Mouse (Mus musculus) hindbrain, embryonic 16.5 days (tissue): ENCODE results near the gene Dnaic1. TPM values are rescaled to one million over a fixed set of nuclear protein-coding genes. Genes with fewer than 3 reads are reported as not detected.

Experiments used
- ATAC-seq: fragments of 200-750 bp; cut with Nextera tagmentation; 2 replicates; pipeline ENCODE4 v1.8.0; 2017; ENCODE audit warnings: moderate TSS enrichment, moderate library complexity
- H3K27ac ChIP-seq: fragments of 300-500 bp; sonication (generic); 2 replicates; pipeline ENCODE4 v1.5.1; 2014; ENCODE audit warnings: low read depth, mild to moderate bottlenecking, control low read depth, low read length, moderate library complexity
- H3K27me3 ChIP-seq: fragments of 300-500 bp; sonication (generic); replicated peaks from 2 replicates; pipeline ENCODE4 v1.6.1; 2014; ENCODE audit warnings: low read length; ENCODE audit not compliant: control insufficient read depth, insufficient read depth
- H3K36me3 ChIP-seq: fragments of 300-500 bp; sonication (generic); 2 replicates; pipeline ENCODE4 v1.6.1; 2014; ENCODE audit warnings: mild to moderate bottlenecking, low read length, moderate library complexity, mixed read lengths; ENCODE audit not compliant: control insufficient read depth, insufficient read depth
- H3K4me1 ChIP-seq: fragments of 300-500 bp; sonication (generic); 2 replicates; pipeline ENCODE4 v1.6.1; 2014; ENCODE audit warnings: low read depth, low read length; ENCODE audit not compliant: control insufficient read depth, insufficient read depth
- H3K4me2 ChIP-seq: fragments of 300-500 bp; sonication (generic); 2 replicates; pipeline ENCODE4 v1.6.1; 2014; ENCODE audit warnings: mild to moderate bottlenecking, low read length, control low read depth, moderate library complexity
- H3K4me3 ChIP-seq: fragments of 300-500 bp; sonication (generic); 2 replicates; pipeline ENCODE4 v1.5.1; 2014; ENCODE audit warnings: mild to moderate bottlenecking, low read length, control low read depth, moderate library complexity
- H3K9ac ChIP-seq: fragments of 300-500 bp; sonication (generic); 2 replicates; pipeline ENCODE4 v1.6.1; 2014; ENCODE audit warnings: low read depth, mild to moderate bottlenecking, control low read depth, low read length, moderate library complexity
- H3K9me3 ChIP-seq: fragments of 300-500 bp; sonication (generic); 2 replicates; pipeline ENCODE4 v1.6.1; 2014; ENCODE audit warnings: mild to moderate bottlenecking, low read length, moderate library complexity; ENCODE audit not compliant: control insufficient read depth
- WGBS: fragments of 180-500 bp; shearing (Covaris S2); extraction: QIAGEN DNeasy Blood & Tissue Kit; methylation state at CpG from one replicate; pipeline ENCODE4 v1.1.7; 2014; 5-methylcytosine and 5-hydroxymethylcytosine counted together
- polyA plus RNA-seq: library from polyadenylated mRNA; unstranded; fragments of >200 nt; fragmentation: Nextera tagmentation; extraction: Ambion mirVana; gene quantifications from 2 replicates; pipeline ENCODE4 v1.2.1, GENCODE M21; 2015

Gene Dnaic1
- polyA plus RNA-seq, 1 experiment from 2014 or later, result 3.3 TPM

GRCm38 (mm10) chr4:41636366-41636765 is 66.8 kb downstream of the Dnaic1 start:
- Histone ChIP-seq H3K9ac (no peak overlapping the region), H3K27ac (peak overlapping the region; percentile 37), H3K4me2 (no peak overlapping the region), H3K27me3 (no peaks in the 10 kb centered on the region), H3K9me3 (no peaks in the 10 kb centered on the region), H3K4me1 (peaks cover 51% of the 10 kb centered on the region), H3K4me3 (no peak overlapping the region), H3K36me3 (0 out of 2 replicates have a peak, but pooled peaks cover 2% of the 10 kb centered on the region)
- 57% methylated on average over 7 of the region's 7 CpGs for WGBS
- ATAC-seq, result no peak

DNA sequence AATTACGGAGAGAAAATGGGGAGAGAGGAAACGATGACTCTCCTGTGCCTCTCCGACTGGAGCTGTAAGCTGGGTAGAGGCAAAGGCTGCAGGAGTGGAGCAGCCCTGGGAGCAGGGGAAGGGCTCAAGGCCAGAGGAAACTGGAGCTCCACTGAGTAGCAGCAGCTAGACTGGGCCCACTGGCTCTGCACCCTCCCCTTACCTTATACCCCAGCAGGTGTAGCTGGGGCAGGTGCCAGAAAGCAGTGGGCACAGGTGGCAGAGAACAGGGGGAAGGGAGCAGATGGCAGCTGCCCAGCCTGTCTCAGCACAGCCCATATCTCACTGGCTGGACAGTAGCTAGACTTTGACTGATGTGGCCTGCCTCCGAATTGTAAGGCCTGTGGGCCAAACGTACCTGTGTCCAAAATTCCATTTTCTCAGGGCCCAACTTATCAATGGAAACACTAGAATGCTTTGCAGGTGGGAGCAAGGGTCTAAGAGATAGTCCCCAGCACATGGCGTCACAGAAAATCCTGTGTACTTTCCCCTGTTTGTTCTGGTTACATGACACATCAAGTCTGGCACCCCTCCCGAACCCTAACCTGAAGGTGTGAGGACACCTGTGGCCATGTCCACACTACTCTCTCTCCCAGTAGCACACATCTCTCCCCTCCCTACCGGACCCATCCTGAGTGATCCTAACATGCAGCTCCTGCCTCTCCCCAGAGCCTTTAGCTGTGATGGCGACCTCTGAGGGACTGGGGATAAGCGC is 67.5 kb downstream of the Dnaic1 start:
- Histone ChIP-seq H3K4me2 (no peak overlapping the region), H3K36me3 (0 out of 2 replicates have a peak, but pooled peaks cover 2% of the 10 kb centered on the region), H3K27ac (peak overlapping the region; percentile 37), H3K9ac (peak overlapping the region; percentile 41; the same call in 1 of the 2 replicates), H3K4me1 (peaks cover 44% of the 10 kb centered on the region), H3K27me3 (no peaks in the 10 kb centered on the region), H3K9me3 (no peaks in the 10 kb centered on the region), H3K4me3 (no peak overlapping the region)
- 72% methylated on average over 10 of the region's 10 CpGs for WGBS
- ATAC-seq, result no peak

DNA sequence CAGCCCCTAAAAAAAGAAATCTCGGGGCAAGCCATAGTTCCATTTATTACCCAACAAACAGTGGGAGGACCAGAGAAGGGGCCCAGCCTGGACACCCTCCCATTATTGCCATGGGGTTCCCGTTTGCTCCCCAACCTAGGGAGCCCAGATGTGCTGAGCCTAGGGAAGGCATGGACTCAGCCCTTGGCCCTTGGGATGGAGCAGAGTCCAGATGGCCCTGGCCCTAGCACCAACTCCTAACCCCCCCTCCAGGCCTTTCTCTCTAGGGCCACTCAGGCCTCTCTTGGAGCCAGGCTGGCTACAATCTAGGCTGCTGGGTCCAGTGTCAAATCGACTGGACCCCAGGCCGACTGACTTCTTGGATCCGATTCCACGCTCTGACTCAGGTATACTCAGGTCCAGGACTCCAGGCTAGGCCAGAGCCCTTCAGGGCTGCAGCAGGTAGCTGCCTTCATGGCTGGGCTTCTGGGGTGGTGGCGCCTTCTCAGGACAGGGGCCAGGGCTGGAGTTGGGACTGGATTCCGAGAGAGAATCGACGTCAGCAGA is 68.7 kb downstream of the Dnaic1 start:
- peak overlapping the region; percentile 87 for H3K4me2 ChIP-seq
- peaks cover 40% of the 10 kb centered on the region for H3K4me1 ChIP-seq
- 0 out of 2 replicates have a peak, but pooled peaks cover 2% of the 10 kb centered on the region for H3K36me3 ChIP-seq
- H3K4me3 ChIP-seq, result peak overlapping the region; percentile 81
- 91% methylated on average over 10 of the region's 10 CpGs for WGBS
- H3K27me3 ChIP-seq, result no peaks in the 10 kb centered on the region
- no peak for ATAC-seq
- no peaks in the 10 kb centered on the region for H3K9me3 ChIP-seq
- peak overlapping the region; percentile 98 for H3K9ac ChIP-seq
- no peak overlapping the region for H3K27ac ChIP-seq

- ATAC-seq, result no peak
- H3K4me2 ChIP-seq, result peak overlapping the region; percentile 87
- no peaks in the 10 kb centered on the region for H3K9me3 ChIP-seq
- no peaks in the 10 kb centered on the region for H3K27me3 ChIP-seq
- H3K36me3 ChIP-seq, result 0 out of 2 replicates have a peak, but pooled peaks cover 2% of the 10 kb centered on the region
- peaks cover 40% of the 10 kb centered on the region for H3K4me1 ChIP-seq
- peak overlapping the region; percentile 81 for H3K4me3 ChIP-seq
- H3K9ac ChIP-seq, result peak overlapping the region; percentile 98
- 63% methylated on average over 6 of the region's 6 CpGs for WGBS
- H3K27ac ChIP-seq, result peak overlapping the region; percentile 93
Measured at GRCm38 (mm10) chr4:41638828-41639213, 69.2 kb downstream of the Dnaic1 start.

DNA sequence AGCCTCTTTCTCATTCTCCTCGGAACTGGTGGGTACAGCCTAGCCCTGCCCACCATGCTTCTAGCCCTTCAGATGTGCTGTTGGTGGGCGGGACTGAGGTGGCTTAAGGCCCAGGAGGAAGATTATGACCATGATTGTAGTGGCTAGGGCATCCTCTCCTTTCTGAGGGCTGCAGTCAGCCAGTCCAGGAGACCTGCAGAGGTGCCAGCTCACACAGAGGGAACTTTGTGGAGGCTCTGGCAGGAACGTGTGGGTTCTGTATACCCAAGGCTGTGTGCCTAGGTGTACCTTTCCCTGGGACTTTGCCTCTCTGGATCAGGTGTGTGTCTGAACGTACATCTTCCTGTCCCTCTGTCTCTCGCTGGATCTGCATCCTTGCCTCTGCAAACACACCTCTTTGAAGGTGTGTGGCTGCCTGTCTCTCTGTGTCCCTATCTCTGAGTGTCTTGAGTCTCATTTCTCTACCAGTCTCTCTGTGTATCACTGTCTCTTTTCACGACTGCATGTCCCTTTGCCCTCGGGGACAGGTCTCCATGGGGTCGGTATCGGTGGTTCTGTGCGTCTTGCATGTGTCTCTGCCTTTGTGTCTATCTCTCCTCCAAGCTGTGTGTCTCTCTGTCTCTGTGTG is 69.8 kb downstream of the Dnaic1 start:
- H3K36me3 ChIP-seq, result 0 out of 2 replicates have a peak, but pooled peaks cover 2% of the 10 kb centered on the region
- H3K9me3 ChIP-seq, result no peaks in the 10 kb centered on the region
- H3K4me3 ChIP-seq, result peak overlapping the region; percentile 81
- H3K9ac ChIP-seq, result peak overlapping the region; percentile 98
- peak overlapping the region; percentile 87 for H3K4me2 ChIP-seq
- peaks cover 40% of the 10 kb centered on the region for H3K4me1 ChIP-seq
- peak; percentile 19 for ATAC-seq
- no peaks in the 10 kb centered on the region for H3K27me3 ChIP-seq
- peak overlapping the region; percentile 93 for H3K27ac ChIP-seq
- 6% methylated on average over 10 of the region's 10 CpGs for WGBS

- H3K9ac ChIP-seq, result peak within 1 kb of the TSS; percentile 98
- peak within 1 kb of the TSS; percentile 93 for H3K27ac ChIP-seq
- H3K36me3 ChIP-seq, result 0 out of 2 replicates have a peak, but pooled peaks cover 2% of the 10 kb centered on the region
- under 1% methylated on average over 46 of the region's 74 CpGs for WGBS
- no peaks in the 10 kb centered on the region for H3K27me3 ChIP-seq
- peaks cover 40% of the 10 kb centered on the region for H3K4me1 ChIP-seq
- peak; percentile 91 for ATAC-seq
- peak within 1 kb of the TSS; percentile 81 for H3K4me3 ChIP-seq
- H3K9me3 ChIP-seq, result no peaks in the 10 kb centered on the region
- H3K4me2 ChIP-seq, result peak within 1 kb of the TSS; percentile 87
Measured at GRCm38 (mm10) chr4:41639913-41640507, 70.4 kb downstream of the Dnaic1 start, which contains the start of gene Enho. Gene Enho, minus strand, starts transcription at chr4:41640324.

- no peak overlapping the region for H3K9ac ChIP-seq
- 0 out of 2 replicates have a peak, but pooled peaks cover 2% of the 10 kb centered on the region for H3K36me3 ChIP-seq
- no peaks in the 10 kb centered on the region for H3K9me3 ChIP-seq
- H3K27ac ChIP-seq, result no peak overlapping the region
- 69% methylated on average over 6 of the region's 6 CpGs for whole genome bisulfite sequencing
- H3K4me2 ChIP-seq, result no peak overlapping the region
- no peaks in the 10 kb centered on the region for H3K27me3 ChIP-seq
- ATAC-seq, result no peak
- H3K4me3 ChIP-seq, result no peak overlapping the region
- peaks cover 34% of the 10 kb centered on the region for H3K4me1 ChIP-seq
Measured at GRCm38 (mm10) chr4:41641199-41641822, 71.7 kb downstream of the Dnaic1 start.

GRCm38 (mm10) chr4:41645488-41645887 is 75.9 kb downstream of the Dnaic1 start:
- no peaks in the 10 kb centered on the region for H3K27me3 ChIP-seq
- H3K4me3 ChIP-seq, result no peak overlapping the region
- H3K9me3 ChIP-seq, result no peaks in the 10 kb centered on the region
- no peak overlapping the region for H3K27ac ChIP-seq
- H3K4me1 ChIP-seq, result peaks cover 3% of the 10 kb centered on the region
- H3K36me3 ChIP-seq, result no peaks in the 10 kb centered on the region
- H3K4me2 ChIP-seq, result no peak overlapping the region
- H3K9ac ChIP-seq, result no peak overlapping the region
- ATAC-seq, result no peak
- WGBS, result 23% methylated on average over 5 of the region's 5 CpGs
